Mouse (Mus musculus) cerebellum, postnatal 25 days (tissue): ENCODE results near the gene Lix1l.

Experiments used
- DNase-seq, 2 experiments: peaks; one replicate each; pipeline ENCODE4 v3.0.0; 2021; ENCODE audit warnings: mixed read lengths in 2 of 2

Gene Lix1l

GRCm38 (mm10) chr3:96566661-96567450, 34.1 kb upstream of the Lix1l start:
- DNase-seq: no peak

GRCm38 (mm10) chr3:96568605-96569004, 32.3 kb upstream of the Lix1l start:
- DNase-seq: no peak

- DNase-seq: no peak
Observed at GRCm38 (mm10) chr3:96569506-96569905, 31.4 kb upstream of the Lix1l start.

- DNase-seq: no peak
Observed at GRCm38 (mm10) chr3:96569966-96570605, 30.9 kb upstream of the Lix1l start.

GRCm38 (mm10) chr3:96570643-96571042, 30.3 kb upstream of the Lix1l start:
- no peak for DNase-seq

GRCm38 (mm10) chr3:96571336-96571735, 29.6 kb upstream of the Lix1l start:
- DNase-seq: no peak

- no peak for DNase-seq
Observed at GRCm38 (mm10) chr3:96571896-96572698, 28.9 kb upstream of the Lix1l start.

- DNase-seq: no peak
Observed at GRCm38 (mm10) chr3:96573611-96574511, 27.1 kb upstream of the Lix1l start.

- DNase-seq: no peak
Observed at GRCm38 (mm10) chr3:96575272-96575984, 25.5 kb upstream of the Lix1l start.

- DNase-seq: no peak
Observed at GRCm38 (mm10) chr3:96576005-96576658, 24.8 kb upstream of the Lix1l start.

- DNase-seq: peak; percentile 72 to 78
Observed at GRCm38 (mm10) chr3:96576690-96577541, 24.0 kb upstream of the Lix1l start, which contains the start of gene Gm16253. Gene Gm16253 (plus strand): TSS chr3:96576984.

GRCm38 (mm10) chr3:96577566-96577965, 23.4 kb upstream of the Lix1l start:
- DNase-seq: no peak

- no peak for DNase-seq
Observed at GRCm38 (mm10) chr3:96578561-96579238, 22.2 kb upstream of the Lix1l start.

- no peak for DNase-seq
Observed at GRCm38 (mm10) chr3:96579239-96579750, 21.7 kb upstream of the Lix1l start.

- DNase-seq: peak; percentile 95 to 96
Observed at GRCm38 (mm10) chr3:96579885-96580454, 21.0 kb upstream of the Lix1l start.

- DNase-seq: no peak
Observed at GRCm38 (mm10) chr3:96581141-96581540, 19.8 kb upstream of the Lix1l start.

- DNase-seq: no peak
Observed at GRCm38 (mm10) chr3:96581771-96582515, 19.0 kb upstream of the Lix1l start.

GRCm38 (mm10) chr3:96583386-96583785, 17.6 kb upstream of the Lix1l start:
- DNase-seq: no peak
